8 mouse cellular contexts compared by ENCODE assay signal in the genomic region with DNA sequence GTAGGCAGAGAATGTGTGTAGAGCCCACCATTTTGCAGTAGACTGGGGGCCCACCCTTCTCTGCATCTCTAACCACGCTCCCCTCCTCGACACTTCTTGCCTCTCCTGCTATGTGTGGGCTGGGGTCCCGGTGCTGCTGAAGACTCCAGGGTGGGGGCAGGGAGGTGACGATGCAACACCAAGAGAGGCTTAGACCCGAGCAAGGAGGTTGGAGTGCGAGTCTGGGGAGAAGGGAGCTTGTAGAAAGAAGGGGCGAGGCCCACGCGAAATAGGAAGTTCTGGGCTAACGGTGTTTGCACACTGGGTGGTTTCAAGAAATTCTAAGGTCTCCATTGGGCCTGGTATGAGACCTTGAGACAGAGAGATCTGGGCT. TPM values are rescaled to one million over a fixed set of nuclear protein-coding genes. Genes with fewer than 3 reads are reported as not detected.
A peak's percentile ranks its signal among the peaks of the same experiment; 100 is the strongest.
DNase-seq lines count a peak whose midpoint lies in the region; ATAC-seq and TF ChIP-seq lines count a peak whose summit lies in the region.

No protein-coding gene starts in this region.

- peak overlapping the region; percentile 90 for H3K4me2 ChIP-seq in midbrain, embryonic 14.5 days (ENCODE audit: low read length)

- peak overlapping the region; percentile 72 for H3K4me3 ChIP-seq in kidney, adult 2 months (ENCODE audit: insufficient read depth, low read depth, low read length)
- peak overlapping the region; percentile 81 to 96 for H3K4me3 ChIP-seq in ES-E14 (ENCODE audit: insufficient read depth in 1 of 2, low read depth in 1 of 2, low read length in 2 of 2, poor library complexity in 1 of 2, severe bottlenecking in 1 of 2)
- peak overlapping the region; percentile 87 for H3K4me3 ChIP-seq in forebrain, embryonic 10.5 days
- H3K4me3 ChIP-seq in midbrain, embryonic 14.5 days (replicated peaks; ENCODE audit: low read depth, low read length) = peak overlapping the region; percentile 80

- H3K4me1 ChIP-seq in kidney, adult 2 months (ENCODE audit: control insufficient read depth, insufficient read depth, low read length) = peaks cover 25% of the 10 kb centered on the region
- peaks cover 12 to 15% of the 10 kb centered on the region in 2 experiments for H3K4me1 ChIP-seq in ES-E14 (ENCODE audit: control insufficient read depth in 2 of 2, insufficient read depth in 2 of 2, low read length in 2 of 2, poor library complexity in 1 of 2)
- peaks cover 51% of the 10 kb centered on the region for H3K4me1 ChIP-seq in forebrain, embryonic 10.5 days
- peaks cover 31% of the 10 kb centered on the region for H3K4me1 ChIP-seq in midbrain, embryonic 14.5 days (ENCODE audit: control insufficient read depth, insufficient read depth, low read length)

- in situ Hi-C loops in ES-E14 (cut with MboI; ENCODE audit: low sequenced_read_pairs in 2 of 2, unreplicated experiment in 2 of 2) = no loop called here

- H3K27ac ChIP-seq in kidney, adult 2 months (ENCODE audit: insufficient read depth, low read depth, low read length) = no peak overlapping the region
- no peak overlapping the region for H3K27ac ChIP-seq in ES-E14 (ENCODE audit: insufficient read depth, low read depth, low read length, poor library complexity, severe bottlenecking)
- H3K27ac ChIP-seq in forebrain, embryonic 10.5 days = peak overlapping the region; percentile 97
- peak overlapping the region; percentile 93 for H3K27ac ChIP-seq in midbrain, embryonic 14.5 days (replicated peaks; ENCODE audit: low read depth, low read length)

- DNase-seq in kidney, adult 2 months = no peak
- no peak for DNase-seq in kidney, adult 9 months
- no peak for DNase-seq in ES-E14 (ENCODE audit: low read depth, low spot score)
- no peak for DNase-seq in forebrain, embryonic 10.5 days (ENCODE audit: extremely low spot score, low spot score)
- peak; percentile 43 for DNase-seq in kidney, postnatal 10 days
- DNase-seq in midbrain, embryonic 14.5 days = peak; percentile 48
- peak; percentile 60 for DNase-seq in thymus, postnatal 4 days

- H3K9me3 ChIP-seq in ES-E14 (ENCODE audit: control insufficient read depth, insufficient read depth, low read depth, low read length) = no peaks in the 10 kb centered on the region
- no peaks in the 10 kb centered on the region for H3K9me3 ChIP-seq in forebrain, embryonic 10.5 days
- H3K9me3 ChIP-seq in midbrain, embryonic 14.5 days (ENCODE audit: control insufficient read depth, low read length) = no peaks in the 10 kb centered on the region

- ATAC-seq in midbrain, embryonic 14.5 days (ENCODE audit: low FRiP score, low TSS enrichment) = peak; percentile 25; the same call in 1 of the 2 replicates
- no peak for ATAC-seq in inflammation-experienced regulatory T-cells, adult 6 months

- H3K27me3 ChIP-seq in kidney, adult 2 months (replicated peaks; ENCODE audit: control insufficient read depth, insufficient read depth, low read length) = no peaks in the 10 kb centered on the region
- no peaks in the 10 kb centered on the region for H3K27me3 ChIP-seq in forebrain, embryonic 10.5 days (ENCODE audit: poor library complexity, severe bottlenecking)
- H3K27me3 ChIP-seq in midbrain, embryonic 14.5 days (ENCODE audit: control insufficient read depth, insufficient read depth, low read length) = no peaks in the 10 kb centered on the region

- peak overlapping the region; percentile 95 for H3K9ac ChIP-seq in ES-E14 (ENCODE audit: insufficient read depth, low read depth, low read length, poor library complexity, severe bottlenecking)
- peak overlapping the region; percentile 93 for H3K9ac ChIP-seq in midbrain, embryonic 14.5 days (replicated peaks; ENCODE audit: low read length)

- WGBS in kidney, adult 2 months = 7% methylated on average over 10 of the region's 10 CpGs
- under 1% methylated on average over 10 of the region's 10 CpGs for WGBS in forebrain, embryonic 10.5 days
- under 1% methylated on average over 10 of the region's 10 CpGs for WGBS in midbrain, embryonic 14.5 days

- no peaks in the 10 kb centered on the region for H3K36me3 ChIP-seq in kidney, adult 2 months (ENCODE audit: control insufficient read depth, insufficient read depth, low read length)
- peaks cover 13% of the 10 kb centered on the region for H3K36me3 ChIP-seq in ES-E14 (ENCODE audit: control insufficient read depth, insufficient read depth, low read length, poor library complexity, severe bottlenecking)
- H3K36me3 ChIP-seq in forebrain, embryonic 10.5 days (replicated peaks) = peaks cover 33% of the 10 kb centered on the region
- no peaks in the 10 kb centered on the region for H3K36me3 ChIP-seq in midbrain, embryonic 14.5 days (ENCODE audit: control insufficient read depth, insufficient read depth, low read length)

- no peak for TF ChIP-seq POLR2A in kidney, adult 2 months (IDR thresholded peaks at IDR 0.05; ENCODE audit: low read depth, low read length)

- TF ChIP-seq CTCF in kidney, adult 2 months (conservative IDR thresholded peaks at IDR 0.05; ENCODE audit: insufficient read depth, insufficient read length, low read depth, low read length) = no peak

TF ChIP-seq in ES-E14, 5 proteins besides CTCF, POLR2A, EP300 and RAD21:
- no peak for TF ChIP-seq CHD2 (IDR thresholded peaks at IDR 0.05; ENCODE audit: low read depth, low read length)
- no peak for TF ChIP-seq HCFC1 (IDR thresholded peaks at IDR 0.05; ENCODE audit: borderline replicate concordance, insufficient read depth, low read length)
- TF ChIP-seq ZNF384 (IDR thresholded peaks at IDR 0.05; ENCODE audit: low read depth, low read length) = no peak
- no peak for TF ChIP-seq ZC3H11A (IDR thresholded peaks at IDR 0.05; ENCODE audit: borderline replicate concordance, low read depth, low read length)
- TF ChIP-seq MAFK (IDR thresholded peaks at IDR 0.05; ENCODE audit: insufficient read depth, low read depth, low read length) = no peak
TF ChIP-seq in ES-E14: peak in this region for 0.

RNA-seq across cellular contexts. Expression of a gene that starts 1.6 kb away (rescaled TPM):
- 393 and 447 TPM in 2 replicates for polyA plus RNA-seq in kidney, adult 2 months (2012; rRNA removed)
- 740 and 1,077 TPM in 2 replicates for total RNA-seq in ES-E14 (2012; rRNA removed)
- polyA plus RNA-seq in forebrain, embryonic 10.5 days (2016; fragmentation: Nextera tagmentation; extraction: Ambion mirVana) = 338 and 351 TPM in 2 replicates
- 94.2 and 166 TPM in 2 replicates for polyA plus RNA-seq in midbrain, embryonic 14.5 days (2014; fragmentation: Nextera tagmentation; extraction: Ambion mirVana)
- 100 to 1,000 TPM; 203 to 235 (median 209) TPM for polyA plus RNA-seq in inflammation-experienced regulatory T-cells, adult 6 months (2017; shearing (Covaris generic))

RNA-seq across cellular contexts. Expression of a gene that starts 58.5 kb away (rescaled TPM):
- 4.0 and 4.9 TPM in 2 replicates for polyA plus RNA-seq in kidney, adult 2 months (2012; rRNA removed)
- 0.32 and 0.36 TPM in 2 replicates for total RNA-seq in ES-E14 (2012; rRNA removed)
- polyA plus RNA-seq in forebrain, embryonic 10.5 days (2016; fragmentation: Nextera tagmentation; extraction: Ambion mirVana) = 1.3 TPM in 2 replicates
- 10.1 and 13.5 TPM in 2 replicates for polyA plus RNA-seq in midbrain, embryonic 14.5 days (2014; fragmentation: Nextera tagmentation; extraction: Ambion mirVana)
- polyA plus RNA-seq in inflammation-experienced regulatory T-cells, adult 6 months (2017; shearing (Covaris generic)) = 1 to 10 TPM; 1.4 to 3.4 (median 2.8) TPM

Comparison
In these comparisons a context has a peak if more than half of its experiments do, and no peak if none do; other contexts are left out.
1. DNase-seq: peak in kidney, postnatal 10 days (single experiment), midbrain, embryonic 14.5 days (single experiment) and thymus, postnatal 4 days (single experiment); none in kidney, adult 2 months (single experiment), kidney, adult 9 months (single experiment), ES-E14 (single experiment) and forebrain, embryonic 10.5 days (single experiment).
2. H3K27ac ChIP-seq: peak in forebrain, embryonic 10.5 days (single experiment) and midbrain, embryonic 14.5 days (single experiment); none in kidney, adult 2 months (single experiment) and ES-E14 (single experiment).
3. Peak in every context shown above with its lines, with median percentiles within 50 percentile points of each other: H3K4me3 ChIP-seq.